Mouse (Mus musculus): Measurements from ENCODE around the gene St6galnac3.
A peak's percentile ranks its signal among the peaks of the same experiment; 100 is the strongest.

Gene St6galnac3

GRCm38 (mm10) chr3:153584836-153585235, 140.1 kb downstream of the St6galnac3 start:
- DNase-seq (ENCODE audit: low read depth, low spot score) = no peak

- DNase-seq (ENCODE audit: low read depth, low spot score) = no peak
Observed at GRCm38 (mm10) chr3:153582065-153582464, 142.9 kb downstream of the St6galnac3 start.

DNA sequence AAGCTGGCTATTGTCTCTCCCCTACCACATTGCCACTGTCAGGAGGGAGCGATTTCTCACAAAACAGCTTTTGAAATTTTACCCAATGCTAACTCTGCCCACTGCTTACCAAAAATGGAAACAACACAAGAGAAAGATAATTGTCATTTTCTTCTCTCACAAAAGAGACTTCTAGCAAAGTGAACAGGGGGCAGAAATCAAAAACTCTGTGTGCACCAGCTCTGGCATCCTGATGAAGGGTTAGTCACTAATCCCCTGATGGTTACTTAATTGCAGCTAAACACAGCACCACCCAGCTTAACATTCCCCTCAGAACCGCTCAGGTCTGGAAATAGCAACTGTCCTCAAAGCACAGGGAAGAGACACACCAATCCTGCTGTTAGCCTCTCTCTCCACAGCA, 144.3 kb downstream of the St6galnac3 start:
- DNase-seq (ENCODE audit: low read depth, low spot score) = peak; percentile 16

DNA sequence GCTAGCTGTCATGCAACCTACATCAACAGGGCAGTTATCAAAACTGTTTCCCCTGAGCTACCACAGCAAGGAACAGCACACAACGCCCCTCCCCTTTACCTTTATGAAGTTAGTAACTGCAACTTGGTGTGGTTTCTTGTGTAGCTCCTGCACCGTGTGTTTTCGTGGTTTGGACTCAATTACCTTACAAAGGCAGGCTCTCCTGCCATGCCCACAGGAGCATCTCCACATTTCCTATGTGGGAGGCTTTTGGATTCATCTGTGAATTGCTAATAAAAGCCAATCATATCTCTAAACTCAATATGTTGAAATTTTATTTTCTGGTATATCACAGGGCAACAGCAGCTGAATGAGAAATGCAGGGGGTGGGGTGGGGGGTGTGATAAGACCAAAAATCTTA, 144.8 kb downstream of the St6galnac3 start:
- no peak for DNase-seq (ENCODE audit: low read depth, low spot score)

DNA sequence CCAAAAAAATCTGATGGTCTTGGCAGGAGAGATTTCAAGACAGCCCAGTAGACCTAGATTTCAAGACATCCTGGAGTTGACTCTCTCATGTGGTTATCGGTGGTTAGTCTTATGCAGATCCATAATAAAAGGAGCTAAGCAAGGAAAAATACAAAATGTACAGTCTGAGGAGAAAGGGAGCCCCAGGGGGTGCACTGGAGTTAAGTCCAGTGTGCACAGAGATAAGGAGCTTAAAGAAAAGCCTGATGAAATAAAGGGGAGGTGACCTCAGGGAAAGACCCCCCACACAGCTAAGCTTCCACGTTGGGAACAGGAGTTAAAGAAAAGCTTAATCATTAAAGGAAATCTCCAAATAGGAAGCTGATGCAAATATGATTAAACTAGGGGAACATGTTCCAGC, 147.7 kb downstream of the St6galnac3 start:
- DNase-seq (ENCODE audit: low read depth, low spot score) = no peak

- DNase-seq (ENCODE audit: low read depth, low spot score) = no peak
Observed at GRCm38 (mm10) chr3:153571152-153571551, 153.8 kb downstream of the St6galnac3 start.

DNA sequence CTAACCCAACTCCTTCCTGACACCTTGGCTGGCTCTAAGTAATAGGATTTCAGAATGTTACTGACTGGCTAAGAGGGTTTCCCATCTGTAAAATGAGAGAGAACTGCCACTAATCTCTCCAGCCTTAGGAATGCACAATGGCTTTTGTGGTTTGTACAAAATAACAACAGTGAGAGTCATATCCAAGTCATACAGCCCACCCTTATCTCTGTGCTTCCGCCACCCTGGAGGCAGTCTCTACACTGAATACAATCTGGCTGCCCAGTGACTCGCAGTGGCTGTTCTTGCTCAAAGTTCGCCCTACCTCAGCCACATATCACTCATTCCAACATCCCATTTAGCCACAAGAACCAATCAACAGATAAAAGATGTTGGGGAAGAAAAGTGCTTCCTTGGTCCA, 156.2 kb downstream of the St6galnac3 start:
- no peak for DNase-seq (ENCODE audit: low read depth, low spot score)

- no peak for DNase-seq (ENCODE audit: low read depth, low spot score)
Observed at GRCm38 (mm10) chr3:153567913-153568312, 157.1 kb downstream of the St6galnac3 start.

DNA sequence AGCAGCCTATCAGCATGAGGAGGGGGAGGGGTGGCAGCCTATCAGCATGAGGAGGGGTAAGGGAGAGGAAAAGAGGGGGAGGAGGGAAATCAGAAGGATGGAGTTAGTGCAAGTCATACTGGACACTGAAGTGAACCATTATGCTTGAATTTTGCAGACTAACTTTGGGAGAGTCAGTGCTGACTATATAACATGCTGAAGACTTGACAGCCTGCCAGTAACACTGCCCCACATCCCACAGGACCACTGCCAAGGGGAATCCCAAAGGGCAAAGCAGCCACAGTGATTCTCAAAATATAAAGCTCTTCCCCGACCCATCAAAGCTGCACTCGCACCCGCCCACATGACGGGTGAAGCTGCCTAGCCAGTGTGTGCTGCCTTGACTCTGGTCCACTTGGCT, 157.5 kb downstream of the St6galnac3 start:
- DNase-seq (ENCODE audit: low read depth, low spot score) = no peak

DNA sequence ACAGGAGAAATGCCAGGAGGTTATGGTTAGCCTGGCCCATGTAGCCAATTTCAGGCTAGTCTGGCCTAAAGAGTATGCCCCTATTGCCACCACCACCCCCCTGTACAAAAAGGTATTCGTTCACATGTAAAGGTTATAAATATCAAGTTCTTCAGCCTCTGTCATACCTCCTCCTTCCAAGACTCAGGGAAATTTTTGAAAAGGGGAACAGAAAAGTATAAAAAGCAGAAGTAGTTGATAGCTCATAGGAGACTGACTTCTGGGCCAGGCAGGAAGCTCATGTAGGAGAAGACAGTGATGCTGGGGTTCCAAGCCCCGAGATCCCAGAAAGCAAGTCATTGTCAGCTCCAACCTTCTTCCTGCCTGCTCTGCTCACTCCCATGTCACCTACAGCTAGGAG, 158.9 kb downstream of the St6galnac3 start:
- no peak for DNase-seq (ENCODE audit: low read depth, low spot score)

GRCm38 (mm10) chr3:153560897-153561296, 164.1 kb downstream of the St6galnac3 start:
- no peak for DNase-seq (ENCODE audit: low read depth, low spot score)

DNA sequence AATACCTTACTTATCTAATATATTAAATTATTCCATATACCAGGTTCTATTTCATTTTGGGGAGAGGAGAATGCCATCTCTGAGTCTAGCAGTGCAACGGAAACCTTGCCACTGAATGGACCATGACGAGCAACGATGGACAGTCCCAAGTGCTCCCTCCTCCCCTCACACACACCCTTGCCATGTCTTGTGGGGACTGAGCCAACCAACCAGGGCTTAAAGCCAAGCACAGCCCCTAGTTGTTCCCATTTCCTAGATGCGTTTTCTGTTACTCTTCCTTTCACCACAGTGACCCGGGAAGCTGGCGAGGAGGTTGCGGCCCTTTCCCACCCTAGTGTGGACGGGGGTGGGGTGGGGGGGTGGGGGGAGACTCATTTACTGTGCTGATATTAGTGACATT, 165.4 kb downstream of the St6galnac3 start:
- no peak for DNase-seq (ENCODE audit: low read depth, low spot score)

- DNase-seq (ENCODE audit: low read depth, low spot score) = no peak
Observed at GRCm38 (mm10) chr3:153556621-153557020, 168.4 kb downstream of the St6galnac3 start.

DNA sequence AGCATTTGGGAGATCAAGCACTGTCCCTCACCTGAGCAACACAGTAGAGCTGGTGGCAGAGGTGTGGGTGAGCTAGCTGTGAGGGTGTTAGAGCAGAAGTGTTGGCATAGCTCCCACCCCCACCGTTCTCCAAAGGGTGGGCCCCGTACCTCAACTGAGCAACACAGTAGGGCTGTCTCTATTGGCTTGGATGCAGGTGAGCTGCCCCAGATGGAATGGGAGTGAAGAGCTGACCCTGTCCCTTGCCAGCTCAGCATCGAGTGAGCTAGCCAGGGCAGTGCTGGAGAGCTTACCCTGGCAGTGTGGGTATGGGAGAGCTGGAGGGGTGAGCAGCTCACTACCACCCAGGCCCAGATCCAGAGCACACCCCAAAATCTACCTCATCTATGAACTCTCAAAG, 171.3 kb downstream of the St6galnac3 start:
- DNase-seq (ENCODE audit: low read depth, low spot score) = no peak

DNA sequence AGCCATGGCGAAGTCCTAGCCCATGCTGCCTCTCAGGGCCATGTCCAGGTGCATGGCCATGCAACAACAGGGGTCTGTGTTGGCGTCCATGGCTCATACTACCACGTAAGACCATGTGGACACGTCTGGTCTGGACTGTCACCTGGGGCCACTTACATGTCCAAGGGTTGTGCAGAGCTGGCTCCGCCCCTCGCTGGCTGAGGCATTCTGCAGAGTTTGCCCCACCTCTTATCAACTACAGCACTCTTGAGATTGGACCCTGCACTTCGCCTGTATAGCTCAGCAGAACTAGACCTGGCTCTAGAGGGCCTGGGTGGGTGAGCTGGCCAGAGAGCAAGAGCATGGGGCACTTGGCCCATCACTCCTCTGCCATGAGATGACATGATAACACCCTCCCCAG, 171.7 kb downstream of the St6galnac3 start:
- no peak for DNase-seq (ENCODE audit: low read depth, low spot score)

DNA sequence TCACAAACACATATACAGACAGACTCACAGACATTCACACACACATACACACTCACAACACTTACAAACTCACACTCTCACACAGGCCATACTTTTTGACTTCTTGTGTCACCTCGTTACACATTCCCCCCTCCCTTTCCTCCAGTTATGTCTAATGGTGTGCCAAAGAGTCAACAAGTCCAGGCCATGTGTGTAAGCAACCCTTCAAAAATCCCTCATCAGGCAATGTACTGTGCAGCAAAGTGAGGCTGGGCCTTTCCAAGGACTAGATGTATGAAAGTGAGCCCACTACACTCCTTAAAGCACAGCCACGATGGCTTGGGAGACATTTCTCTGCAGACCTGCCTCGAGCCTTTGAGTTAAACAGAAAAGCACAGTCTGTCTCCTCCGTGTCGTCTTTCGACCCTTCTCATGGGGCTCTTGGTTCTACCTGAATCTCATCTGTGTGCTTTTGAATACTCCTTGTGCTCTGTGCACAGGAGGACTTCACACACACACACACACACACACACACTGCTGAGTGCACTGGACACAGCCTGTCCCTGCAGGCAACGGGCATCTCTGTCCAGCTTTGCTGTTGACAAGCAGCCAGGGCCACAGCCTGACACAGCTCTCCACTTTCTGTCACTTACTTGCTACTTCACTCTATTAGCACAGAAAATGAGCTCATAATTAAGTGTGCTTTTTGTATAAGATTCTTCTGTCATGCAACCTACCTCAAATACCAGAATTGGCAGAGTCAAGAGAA, 177.9 kb downstream of the St6galnac3 start:
- DNase-seq (ENCODE audit: low read depth, low spot score) = no peak

- DNase-seq (ENCODE audit: low read depth, low spot score) = no peak
Observed at GRCm38 (mm10) chr3:153539851-153540250, 185.1 kb downstream of the St6galnac3 start.

- DNase-seq (ENCODE audit: low read depth, low spot score) = no peak
Observed at GRCm38 (mm10) chr3:153538396-153538795, 186.6 kb downstream of the St6galnac3 start.

DNA sequence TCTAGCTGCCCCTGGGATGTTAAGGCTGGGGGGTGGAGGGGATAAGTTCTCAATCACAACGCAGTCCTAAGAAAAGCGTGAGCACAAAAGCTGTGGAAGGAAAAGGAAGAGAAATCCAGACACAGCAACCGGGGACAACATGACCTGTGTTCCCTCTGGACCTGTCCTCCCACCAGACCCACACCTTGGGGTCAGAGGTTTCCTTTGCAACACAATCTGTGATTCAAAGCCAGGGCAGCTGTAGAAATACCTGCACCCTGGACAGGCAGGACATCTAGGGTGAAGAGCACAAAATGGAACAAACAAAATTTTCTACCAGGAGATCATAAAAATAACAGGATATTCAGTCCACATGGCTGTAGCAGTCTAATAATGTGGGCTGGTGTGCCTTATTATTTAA, 187.5 kb downstream of the St6galnac3 start:
- no peak for DNase-seq (ENCODE audit: low read depth, low spot score)

GRCm38 (mm10) chr3:153536260-153536659, 188.7 kb downstream of the St6galnac3 start:
- no peak for DNase-seq (ENCODE audit: low read depth, low spot score)

GRCm38 (mm10) chr3:153529174-153529573, 195.8 kb downstream of the St6galnac3 start:
- DNase-seq (ENCODE audit: low read depth, low spot score) = no peak

- DNase-seq (ENCODE audit: low read depth, low spot score) = no peak
Observed at GRCm38 (mm10) chr3:153525151-153525768, 199.7 kb downstream of the St6galnac3 start.

DNA sequence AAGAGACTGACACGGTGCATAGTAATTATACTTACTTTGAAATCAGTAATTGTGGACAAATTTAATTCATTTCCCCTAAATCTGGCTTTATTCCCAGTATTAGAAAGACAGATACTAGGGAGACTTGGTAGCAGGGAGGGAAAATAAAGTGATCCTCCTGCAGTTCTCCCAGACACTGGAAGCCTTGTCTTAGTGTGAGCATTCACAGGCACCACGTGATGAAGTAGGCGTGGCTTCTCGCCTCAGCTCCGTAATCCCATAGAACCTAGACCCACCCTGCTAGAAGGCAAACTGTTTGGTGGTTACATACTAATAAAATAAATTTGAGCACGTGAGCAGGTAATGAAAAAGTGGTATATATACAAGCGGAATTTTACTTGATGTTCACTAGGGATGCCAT, 208.1 kb downstream of the St6galnac3 start:
- no peak for DNase-seq (ENCODE audit: low read depth, low spot score)

Measured in retina, adult 2 months (tissue).